Mouse (Mus musculus): ENCODE measurements around the gene Klhdc1.

DNA sequence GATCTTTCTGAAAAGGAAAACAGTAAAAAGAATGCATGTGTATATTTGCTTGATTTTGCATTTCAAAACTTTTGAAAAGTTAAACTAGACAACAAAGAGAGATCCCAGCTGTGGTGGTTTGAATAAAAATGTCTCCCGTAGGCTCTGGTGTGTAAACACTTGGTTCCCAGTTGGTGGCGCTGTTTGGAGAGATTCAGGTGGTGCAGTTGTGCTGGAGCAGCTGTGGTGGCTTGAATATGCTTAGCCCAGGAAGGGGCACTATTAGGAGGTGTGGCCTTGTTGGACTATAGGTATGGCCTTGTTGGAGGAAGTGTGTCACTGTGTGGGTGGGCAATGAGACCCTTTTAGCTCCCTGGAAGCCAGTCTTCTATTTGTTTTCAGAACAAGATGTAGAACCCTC is 11.7 kb upstream of the Klhdc1 start:
- TF ChIP-seq CTCF (IDR thresholded peaks at IDR 0.05; ENCODE audit: low read depth) (peak; percentile 69), EP300 (IDR thresholded peaks at IDR 0.05; ENCODE audit: low read depth) (no peak)
